Mouse (Mus musculus) ES-E14 (cell line): Measurements from ENCODE around the gene Nek3.

Experiments used
- CHD2 ChIP-seq: IDR thresholded peaks from 2 replicates; pipeline ENCODE4 v1.6.1; 2014; ENCODE audit warnings: mild to moderate bottlenecking, low read depth, low read length, inconsistent platforms
- HCFC1 ChIP-seq: IDR thresholded peaks from 2 replicates; pipeline ENCODE4 v1.6.1; 2012; ENCODE audit warnings: low read length, inconsistent platforms, borderline replicate concordance; ENCODE audit not compliant: insufficient read depth
- MAFK ChIP-seq: IDR thresholded peaks from 2 replicates; pipeline ENCODE4 v1.6.1; 2014; ENCODE audit warnings: mild to moderate bottlenecking, low read depth, low read length, inconsistent platforms; ENCODE audit not compliant: insufficient read depth
- ZC3H11A ChIP-seq: IDR thresholded peaks from 2 replicates; pipeline ENCODE4 v1.6.1; 2012; ENCODE audit warnings: low read depth, mild to moderate bottlenecking, inconsistent platforms, low read length, borderline replicate concordance

DNA sequence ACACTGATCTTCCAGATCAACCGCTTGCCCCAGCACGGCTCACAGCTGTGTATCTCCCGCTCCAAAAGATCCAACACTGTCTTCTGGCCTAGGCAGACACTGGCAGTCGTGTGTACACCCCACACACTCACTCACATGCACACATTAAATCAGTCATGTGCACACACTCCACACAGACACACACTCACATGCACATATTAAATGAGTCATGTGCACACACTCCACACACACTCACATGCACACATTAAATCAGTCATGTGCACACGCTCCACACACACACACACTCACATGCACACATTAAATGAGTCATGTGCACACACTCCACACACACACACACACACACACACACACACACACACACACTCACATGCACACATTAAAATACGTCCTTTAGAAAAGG, 31.7 kb upstream of the Nek3 start:
- TF ChIP-seq CHD2: no peak
- TF ChIP-seq ZC3H11A: no peak
- no peak for TF ChIP-seq HCFC1
- TF ChIP-seq MAFK: no peak
